Mouse (Mus musculus): ENCODE results near the gene Ercc5. TPM values are rescaled to one million over a fixed set of nuclear protein-coding genes. Genes with fewer than 3 reads are reported as not detected.
A peak's percentile ranks its signal among the peaks of the same experiment; 100 is the strongest.

Ercc5 gene
- polyA plus RNA-seq (2011; ENCODE audit: insufficient read depth, insufficient read length, low replicate concordance, missing spikeins): 7.1 and 7.3 TPM in 2 replicates

- TF ChIP-seq CTCF (IDR thresholded peaks at IDR 0.05; ENCODE audit: control insufficient read depth, insufficient read depth, low read length) (no peak), POLR2A (IDR thresholded peaks at IDR 0.05; ENCODE audit: borderline replicate concordance, control insufficient read depth, low read depth, low read length) (peak; percentile 79; the same call in 1 of the 2 replicates)
- Histone ChIP-seq H3K4me3 (replicated peaks; ENCODE audit: control insufficient read depth, low read depth, low read length) (peak within 1 kb of the TSS; percentile 84), H3K4me1 (ENCODE audit: control insufficient read depth, insufficient read depth, low read length) (no peaks in the 10 kb centered on the region; the same call in 1 of the 2 replicates), H3K27ac (ENCODE audit: control insufficient read depth, insufficient read depth, low read depth, low read length, poor library complexity) (peak within 1 kb of the TSS; percentile 77; the same call in 1 of the 2 replicates)
- WGBS: under 1% methylated on average over 66 of the region's 66 CpGs
Observed at GRCm38 (mm10) chr1:44147563-44148381, at the start of gene Ercc5. Ercc5 (plus strand) TSS chr1:44147744.

DNA sequence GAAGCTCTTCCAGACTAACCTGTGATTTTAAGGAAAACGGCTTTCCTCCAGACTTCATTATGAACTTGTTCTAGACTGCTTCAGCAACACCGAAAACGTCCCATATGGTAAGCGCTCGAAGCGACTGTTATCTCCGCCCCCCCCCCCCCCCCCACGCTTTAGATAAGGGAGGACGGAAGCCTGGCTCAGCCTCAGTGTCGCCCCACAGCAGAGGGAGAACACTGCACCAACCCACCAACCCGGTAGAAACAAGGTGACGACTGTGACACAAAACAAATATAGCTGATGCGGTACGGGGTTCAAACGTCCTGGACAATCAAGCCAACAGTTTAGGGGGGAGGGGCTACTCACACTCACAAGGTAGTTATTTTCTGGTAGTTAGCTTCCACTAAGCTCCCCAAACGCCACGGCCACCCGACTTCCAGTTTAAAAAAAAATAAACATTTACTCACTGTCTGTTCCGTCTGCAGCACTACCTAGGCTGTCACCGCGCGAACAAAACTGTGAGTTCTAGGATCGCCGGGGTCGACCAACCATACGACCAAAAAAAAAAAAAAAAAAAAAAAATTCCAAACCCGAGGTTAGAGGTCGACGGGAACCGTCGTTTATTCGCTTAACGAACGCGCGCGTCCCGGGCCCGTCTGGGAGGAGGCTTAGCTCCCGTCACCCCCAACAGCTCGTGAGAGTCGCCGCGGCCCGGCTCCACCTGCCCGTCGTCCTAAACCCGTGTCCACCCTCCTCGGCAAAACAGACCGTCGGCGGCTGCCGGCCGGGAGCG, 45.9 kb upstream of the Ercc5 start:
- Histone ChIP-seq H3K27ac (ENCODE audit: control insufficient read depth, insufficient read depth, low read depth, low read length, poor library complexity) (peak overlapping the region; percentile 99), H3K4me1 (ENCODE audit: control insufficient read depth, insufficient read depth, low read length) (no peaks in the 10 kb centered on the region; the same call in 1 of the 2 replicates), H3K4me3 (replicated peaks; ENCODE audit: control insufficient read depth, low read depth, low read length) (peak overlapping the region; percentile 93)
- TF ChIP-seq CTCF (IDR thresholded peaks at IDR 0.05; ENCODE audit: control insufficient read depth, insufficient read depth, low read length) (no peak), POLR2A (IDR thresholded peaks at IDR 0.05; ENCODE audit: borderline replicate concordance, control insufficient read depth, low read depth, low read length) (peak; percentile 28; the same call in 1 of the 2 replicates)
- under 1% methylated on average over 55 of the region's 55 CpGs for WGBS

DNA sequence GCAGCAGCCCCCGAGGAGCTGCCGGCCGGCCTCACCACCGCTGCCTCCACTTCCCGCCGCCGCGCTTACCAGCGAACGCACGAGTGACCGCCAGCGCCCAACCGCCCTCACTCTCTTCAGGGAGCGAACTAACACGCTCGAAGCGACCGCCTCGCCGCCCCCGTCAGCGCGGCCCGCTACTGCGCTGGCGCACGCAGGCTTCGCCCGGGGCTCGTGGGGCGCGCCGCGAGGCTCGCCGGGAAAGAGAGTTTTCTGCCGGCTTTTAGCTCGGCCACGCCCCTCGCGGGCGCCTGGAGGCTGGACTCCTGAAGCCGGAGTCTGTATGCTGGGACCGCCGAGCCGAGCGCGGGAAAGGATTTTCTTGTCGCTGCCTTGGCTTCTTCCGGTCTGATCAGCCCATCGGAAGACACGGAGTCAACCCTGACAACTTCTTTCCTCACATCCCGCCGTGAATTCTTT, 45.3 kb upstream of the Ercc5 start, which contains the start of gene Tex30:
TSS of gene Tex30 (minus strand) at position 183 of the 459 bp plus-strand sequence.
- H3K4me3 ChIP-seq (replicated peaks; ENCODE audit: control insufficient read depth, low read depth, low read length): peak within 1 kb of the TSS; percentile 93
- peak within 1 kb of the TSS; percentile 99 for H3K27ac ChIP-seq (ENCODE audit: control insufficient read depth, insufficient read depth, low read depth, low read length, poor library complexity)
- WGBS: under 1% methylated on average over 55 of the region's 55 CpGs
- H3K4me1 ChIP-seq (ENCODE audit: control insufficient read depth, insufficient read depth, low read length): no peaks in the 10 kb centered on the region; the same call in 1 of the 2 replicates
- TF ChIP-seq CTCF (IDR thresholded peaks at IDR 0.05; ENCODE audit: control insufficient read depth, insufficient read depth, low read length): no peak
- TF ChIP-seq POLR2A (IDR thresholded peaks at IDR 0.05; ENCODE audit: borderline replicate concordance, control insufficient read depth, low read depth, low read length): peak; percentile 92

DNA sequence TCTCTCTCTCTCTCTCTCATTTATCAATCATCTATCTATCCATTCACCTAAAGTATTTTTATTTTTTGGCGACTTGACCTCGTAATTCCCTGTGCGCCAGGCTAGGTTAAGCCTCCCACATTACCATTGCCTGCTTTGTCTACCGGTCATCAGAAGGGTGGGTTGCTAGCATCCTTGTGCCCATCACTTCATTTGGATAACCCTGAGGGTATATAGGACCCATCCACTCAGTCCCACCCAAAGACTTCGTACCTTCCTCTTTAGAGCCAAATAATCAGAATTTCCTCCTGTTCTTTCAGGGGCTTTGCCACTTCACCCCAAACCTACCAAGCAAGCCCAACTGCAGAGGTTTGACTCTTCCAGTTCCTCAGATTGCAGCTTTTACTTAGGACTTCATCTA, 44.6 kb upstream of the Ercc5 start:
- Histone ChIP-seq H3K4me3 (replicated peaks; ENCODE audit: control insufficient read depth, low read depth, low read length) (no peak overlapping the region), H3K27ac (ENCODE audit: control insufficient read depth, insufficient read depth, low read depth, low read length, poor library complexity) (no peak overlapping the region), H3K4me1 (ENCODE audit: control insufficient read depth, insufficient read depth, low read length) (no peaks in the 10 kb centered on the region; the same call in 1 of the 2 replicates)
- 21% methylated on average over 5 of the region's 5 CpGs for WGBS
- no peak for TF ChIP-seq POLR2A (IDR thresholded peaks at IDR 0.05; ENCODE audit: borderline replicate concordance, control insufficient read depth, low read depth, low read length)
- no peak for TF ChIP-seq CTCF (IDR thresholded peaks at IDR 0.05; ENCODE audit: control insufficient read depth, insufficient read depth, low read length)

GRCm38 (mm10) chr1:44117571-44117970, 30.0 kb upstream of the Ercc5 start:
- H3K4me1 ChIP-seq (ENCODE audit: control insufficient read depth, insufficient read depth, low read length): no peaks in the 10 kb centered on the region
- TF ChIP-seq POLR2A (IDR thresholded peaks at IDR 0.05; ENCODE audit: borderline replicate concordance, control insufficient read depth, low read depth, low read length) (no peak), CTCF (IDR thresholded peaks at IDR 0.05; ENCODE audit: control insufficient read depth, insufficient read depth, low read length) (no peak)
- no peak overlapping the region for H3K27ac ChIP-seq (ENCODE audit: control insufficient read depth, insufficient read depth, low read depth, low read length, poor library complexity)
- no peak overlapping the region for H3K4me3 ChIP-seq (replicated peaks; ENCODE audit: control insufficient read depth, low read depth, low read length)

- H3K4me1 ChIP-seq (ENCODE audit: control insufficient read depth, insufficient read depth, low read length): no peaks in the 10 kb centered on the region
- under 1% methylated on average over 39 of the region's 39 CpGs for WGBS
- H3K4me3 ChIP-seq (replicated peaks; ENCODE audit: control insufficient read depth, low read depth, low read length): peak within 1 kb of the TSS; percentile 68
- H3K27ac ChIP-seq (ENCODE audit: control insufficient read depth, insufficient read depth, low read depth, low read length, poor library complexity): peak within 1 kb of the TSS; percentile 24; the same call in 1 of the 2 replicates
- TF ChIP-seq POLR2A (IDR thresholded peaks at IDR 0.05; ENCODE audit: borderline replicate concordance, control insufficient read depth, low read depth, low read length) (no peak), CTCF (IDR thresholded peaks at IDR 0.05; ENCODE audit: control insufficient read depth, insufficient read depth, low read length) (no peak)
Observed at GRCm38 (mm10) chr1:44118239-44119054, 29.1 kb upstream of the Ercc5 start, which contains the start of the genes Kdelc1 and Bivm. Kdelc1 (minus strand) TSS chr1:44118808. Bivm (plus strand) TSS chr1:44118957.

Data from bone marrow, adult 2 months (tissue).